Mouse (Mus musculus): ENCODE results near the gene Il27ra.

GRCm38 (mm10) chr8:84073230-84073976, 31.0 kb upstream of the Il27ra start:
- TF ChIP-seq CHD2 (IDR thresholded peaks at IDR 0.05; ENCODE audit: low read depth, low read length) (no peak), MAFK (IDR thresholded peaks at IDR 0.05; ENCODE audit: insufficient read depth, low read depth, low read length) (no peak), HCFC1 (IDR thresholded peaks at IDR 0.05; ENCODE audit: borderline replicate concordance, insufficient read depth, low read length) (no peak)

All from ES-E14 (cell line).